Mouse (Mus musculus): ENCODE measurements at regions not wholly inside any gene's neighbourhood (a gene's known extent, or its start where the extent isn't known, plus 50 kb on each side); places are given as distances from the start of the nearest gene placed in this dataset.

- WGBS, result 44% methylated on average over 2 of the region's 2 CpGs
- Histone ChIP-seq H3K36me3 (no peaks in the 10 kb centered on the region), H3K4me1 (replicated peaks) (0 out of 2 replicates have a peak, but pooled peaks cover 7% of the 10 kb centered on the region), H3K4me3 (replicated peaks) (no peak overlapping the region), H3K27ac (no peak overlapping the region), H3K9me3 (no peaks in the 10 kb centered on the region), H3K9ac (replicated peaks) (no peak overlapping the region), H3K4me2 (replicated peaks) (no peak overlapping the region), H3K27me3 (no peaks in the 10 kb centered on the region)
- no peak for ATAC-seq
These were observed 354.6 kb upstream of the Car10 start for GRCm38 (mm10) chr11:92743191-92743590.

GRCm38 (mm10) chr11:92758383-92758964, 339.4 kb upstream of the Car10 start:
- ATAC-seq, result no peak
- Histone ChIP-seq H3K4me2 (replicated peaks) (no peak overlapping the region), H3K4me3 (replicated peaks) (no peak overlapping the region), H3K36me3 (no peaks in the 10 kb centered on the region), H3K9me3 (no peaks in the 10 kb centered on the region), H3K27me3 (no peaks in the 10 kb centered on the region), H3K4me1 (replicated peaks) (no peaks in the 10 kb centered on the region), H3K27ac (no peak overlapping the region), H3K9ac (replicated peaks) (no peak overlapping the region)
- WGBS, result 74% methylated on average over 5 of the region's 5 CpGs

- no peak overlapping the region for H3K27ac ChIP-seq
- H3K4me1 ChIP-seq (replicated peaks), result 0 out of 2 replicates have a peak, but pooled peaks cover 5% of the 10 kb centered on the region
- 85% methylated on average over 4 of the region's 4 CpGs for WGBS
These were observed 327.9 kb upstream of the Car10 start for GRCm38 (mm10) chr11:92769936-92770335.

GRCm38 (mm10) chr11:92772916-92773569, 324.8 kb upstream of the Car10 start:
- H3K4me2 ChIP-seq (replicated peaks), result no peak overlapping the region
- WGBS, result 68% methylated on average over 9 of the region's 9 CpGs
- no peaks in the 10 kb centered on the region for H3K36me3 ChIP-seq
- H3K9ac ChIP-seq (replicated peaks), result no peak overlapping the region
- H3K4me3 ChIP-seq (replicated peaks), result no peak overlapping the region
- 0 out of 2 replicates have a peak, but pooled peaks cover 5% of the 10 kb centered on the region for H3K4me1 ChIP-seq (replicated peaks)
- H3K9me3 ChIP-seq, result no peaks in the 10 kb centered on the region
- no peak for ATAC-seq
- no peaks in the 10 kb centered on the region for H3K27me3 ChIP-seq
- peak overlapping the region; percentile 40; the same call in 1 of the 2 replicates for H3K27ac ChIP-seq

More at GRCm38 (mm10) chr11:92769936-92770335, 327.9 kb upstream of the Car10 start:
- Histone ChIP-seq H3K36me3 (no peaks in the 10 kb centered on the region), H3K4me3 (replicated peaks) (no peak overlapping the region), H3K4me2 (replicated peaks) (no peak overlapping the region), H3K9me3 (no peaks in the 10 kb centered on the region), H3K9ac (replicated peaks) (no peak overlapping the region), H3K27me3 (no peaks in the 10 kb centered on the region)
- ATAC-seq, result no peak

- H3K9ac ChIP-seq (replicated peaks), result no peak overlapping the region
- 0 out of 2 replicates have a peak, but pooled peaks cover 5% of the 10 kb centered on the region for H3K4me1 ChIP-seq (replicated peaks)
- no peak overlapping the region for H3K4me3 ChIP-seq (replicated peaks)
- H3K36me3 ChIP-seq, result no peaks in the 10 kb centered on the region
- no peak for ATAC-seq
- WGBS, result 79% methylated on average over 4 of the region's 4 CpGs
- no peak overlapping the region; the same call in 1 of the 2 replicates for H3K27ac ChIP-seq
- H3K9me3 ChIP-seq, result no peaks in the 10 kb centered on the region
- H3K27me3 ChIP-seq, result no peaks in the 10 kb centered on the region
- no peak overlapping the region for H3K4me2 ChIP-seq (replicated peaks)
These were observed 324.3 kb upstream of the Car10 start for GRCm38 (mm10) chr11:92773570-92773929.

- no peak overlapping the region for H3K4me2 ChIP-seq (replicated peaks)
- no peak overlapping the region for H3K9ac ChIP-seq (replicated peaks)
- no peaks in the 10 kb centered on the region for H3K9me3 ChIP-seq
- WGBS, result 14% methylated on average over 3 of the region's 3 CpGs
- no peaks in the 10 kb centered on the region for H3K27me3 ChIP-seq
- ATAC-seq, result no peak
- no peaks in the 10 kb centered on the region for H3K36me3 ChIP-seq
- H3K27ac ChIP-seq, result no peak overlapping the region
- no peak overlapping the region for H3K4me3 ChIP-seq (replicated peaks)
- H3K4me1 ChIP-seq (replicated peaks), result 0 out of 2 replicates have a peak, but pooled peaks cover 5% of the 10 kb centered on the region
These were observed 323.0 kb upstream of the Car10 start for GRCm38 (mm10) chr11:92774780-92775179.

- no peak overlapping the region for H3K4me2 ChIP-seq (replicated peaks)
- no peak overlapping the region for H3K4me3 ChIP-seq (replicated peaks)
- no peak overlapping the region for H3K27ac ChIP-seq
- 55% methylated on average over 4 of the region's 4 CpGs for WGBS
- no peaks in the 10 kb centered on the region for H3K27me3 ChIP-seq
- H3K9me3 ChIP-seq, result no peaks in the 10 kb centered on the region; the same call in 1 of the 2 replicates
- no peaks in the 10 kb centered on the region for H3K36me3 ChIP-seq
- H3K4me1 ChIP-seq (replicated peaks), result no peaks in the 10 kb centered on the region
- H3K9ac ChIP-seq (replicated peaks), result no peak overlapping the region
- no peak for ATAC-seq
These were observed 298.6 kb upstream of the Car10 start for GRCm38 (mm10) chr11:92799267-92799666.

Data from midbrain, embryonic 13.5 days (tissue).